8 mouse cellular contexts compared by ENCODE assay signal in the genomic region with DNA sequence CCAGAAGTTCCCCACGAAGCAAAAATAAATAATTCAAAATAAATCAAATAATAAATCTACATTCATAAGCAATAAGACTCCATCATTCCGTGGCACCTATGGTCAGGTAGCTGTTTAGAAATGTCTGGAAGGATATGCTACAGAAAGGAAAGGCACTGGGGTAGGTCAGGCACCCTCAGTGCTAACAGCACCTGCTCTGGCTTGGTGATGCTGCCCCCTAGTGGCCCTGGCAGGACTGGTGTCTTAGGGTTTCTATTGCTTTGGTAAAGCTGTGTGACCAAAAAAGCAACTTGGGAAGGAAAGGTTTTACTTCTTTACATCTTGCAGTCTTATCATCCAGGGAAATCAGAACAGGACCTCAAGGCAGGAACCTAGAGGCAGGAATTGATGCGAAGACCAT. TPM values are rescaled to one million over a fixed set of nuclear protein-coding genes. Genes with fewer than 3 reads are reported as not detected.
A peak's percentile ranks its signal among the peaks of the same experiment; 100 is the strongest.
DNase-seq lines count a peak whose midpoint lies in the region; ATAC-seq lines count a peak whose summit lies in the region.

No protein-coding gene starts in this region.

- no peak for ATAC-seq in hindbrain, embryonic 16.5 days
- peak; percentile 63; the same call in 1 of the 2 replicates for ATAC-seq in intestine, embryonic 15.5 days
- ATAC-seq in midbrain, embryonic 14.5 days (ENCODE audit: low FRiP score, low TSS enrichment) = no peak; the same call in 1 of the 2 replicates

- 28% methylated on average over 3 of the region's 3 CpGs for WGBS in hindbrain, embryonic 10.5 days
- 18% methylated on average over 3 of the region's 3 CpGs for WGBS in hindbrain, embryonic 16.5 days
- 19% methylated on average over 3 of the region's 3 CpGs for WGBS in intestine, embryonic 15.5 days
- 25% methylated on average over 3 of the region's 3 CpGs for WGBS in midbrain, embryonic 14.5 days

- H3K27me3 ChIP-seq in hindbrain, embryonic 10.5 days (ENCODE audit: insufficient read depth, poor library complexity, severe bottlenecking) = no peaks in the 10 kb centered on the region
- H3K27me3 ChIP-seq in hindbrain, embryonic 16.5 days (replicated peaks; ENCODE audit: control insufficient read depth, insufficient read depth, low read length) = no peaks in the 10 kb centered on the region
- H3K27me3 ChIP-seq in intestine, embryonic 15.5 days (replicated peaks) = no peaks in the 10 kb centered on the region
- H3K27me3 ChIP-seq in midbrain, embryonic 14.5 days (ENCODE audit: control insufficient read depth, insufficient read depth, low read length) = no peaks in the 10 kb centered on the region

- no peak overlapping the region for H3K4me2 ChIP-seq in hindbrain, embryonic 16.5 days (ENCODE audit: low read length)
- no peak overlapping the region for H3K4me2 ChIP-seq in intestine, embryonic 15.5 days (replicated peaks)
- no peak overlapping the region for H3K4me2 ChIP-seq in midbrain, embryonic 14.5 days (ENCODE audit: low read length)

- no peaks in the 10 kb centered on the region for H3K4me1 ChIP-seq in hindbrain, embryonic 10.5 days (replicated peaks)
- no peaks in the 10 kb centered on the region for H3K4me1 ChIP-seq in hindbrain, embryonic 16.5 days (ENCODE audit: control insufficient read depth, insufficient read depth, low read depth, low read length)
- no peaks in the 10 kb centered on the region for H3K4me1 ChIP-seq in intestine, embryonic 15.5 days (replicated peaks)
- no peaks in the 10 kb centered on the region for H3K4me1 ChIP-seq in midbrain, embryonic 14.5 days (ENCODE audit: control insufficient read depth, insufficient read depth, low read length)

- H3K4me3 ChIP-seq in hindbrain, embryonic 10.5 days = no peak overlapping the region
- H3K4me3 ChIP-seq in hindbrain, embryonic 16.5 days (ENCODE audit: low read length) = no peak overlapping the region
- H3K4me3 ChIP-seq in intestine, embryonic 15.5 days (replicated peaks) = no peak overlapping the region
- no peak overlapping the region for H3K4me3 ChIP-seq in midbrain, embryonic 14.5 days (replicated peaks; ENCODE audit: low read depth, low read length)

- intact Hi-C loops in gastrocnemius, postnatal 14 days (cut with DNase I; ENCODE audit: low total_unique reads) = loop anchor here (2.0 to 5.0 kb wide), 2 partner anchors 42 to 99 kb away; a partner anchor contains a TSS
- intact Hi-C loops in left cerebral cortex, postnatal 14 days (cut with DNase I) = loop anchor here (2.0 to 5.0 kb wide), 2 partner anchors 42 to 97 kb away; a partner anchor contains a TSS

- peak; percentile 81 for DNase-seq in hindbrain, embryonic 10.5 days (ENCODE audit: low spot score)
- peak; percentile 66 to 91 for DNase-seq in cerebellum, postnatal 4 days (ENCODE audit: low spot score in 2 of 2)
- peak; percentile 88 for DNase-seq in gastrocnemius, postnatal 14 days
- peak; percentile 81 to 85 for DNase-seq in left cerebral cortex, postnatal 14 days (ENCODE audit: low spot score in 2 of 2)
- DNase-seq in midbrain, embryonic 14.5 days = peak; percentile 88
- DNase-seq in spleen, postnatal 10 days (ENCODE audit: low spot score in 2 of 2) = peak; percentile 83 to 94

- no peaks in the 10 kb centered on the region for H3K36me3 ChIP-seq in hindbrain, embryonic 10.5 days
- H3K36me3 ChIP-seq in hindbrain, embryonic 16.5 days (ENCODE audit: control insufficient read depth, insufficient read depth, low read length) = no peaks in the 10 kb centered on the region
- no peaks in the 10 kb centered on the region for H3K36me3 ChIP-seq in intestine, embryonic 15.5 days
- no peaks in the 10 kb centered on the region for H3K36me3 ChIP-seq in midbrain, embryonic 14.5 days (ENCODE audit: control insufficient read depth, insufficient read depth, low read length)

- no peak overlapping the region for H3K27ac ChIP-seq in hindbrain, embryonic 10.5 days
- no peak overlapping the region for H3K27ac ChIP-seq in hindbrain, embryonic 16.5 days (ENCODE audit: low read depth, low read length)
- H3K27ac ChIP-seq in intestine, embryonic 15.5 days = no peak overlapping the region
- H3K27ac ChIP-seq in midbrain, embryonic 14.5 days (replicated peaks; ENCODE audit: low read depth, low read length) = no peak overlapping the region

- no peak overlapping the region for H3K9ac ChIP-seq in hindbrain, embryonic 16.5 days (ENCODE audit: low read depth, low read length)
- no peak overlapping the region for H3K9ac ChIP-seq in intestine, embryonic 15.5 days
- no peak overlapping the region for H3K9ac ChIP-seq in midbrain, embryonic 14.5 days (replicated peaks; ENCODE audit: low read length)

- H3K9me3 ChIP-seq in hindbrain, embryonic 10.5 days = no peaks in the 10 kb centered on the region
- no peaks in the 10 kb centered on the region for H3K9me3 ChIP-seq in hindbrain, embryonic 16.5 days (ENCODE audit: control insufficient read depth, low read length)
- H3K9me3 ChIP-seq in intestine, embryonic 15.5 days = no peaks in the 10 kb centered on the region
- H3K9me3 ChIP-seq in midbrain, embryonic 14.5 days (ENCODE audit: control insufficient read depth, low read length) = no peaks in the 10 kb centered on the region

RNA-seq across cellular contexts. Expression of a gene that starts 14.6 kb away (rescaled TPM):
- polyA plus RNA-seq in hindbrain, embryonic 10.5 days (2016; fragmentation: Nextera tagmentation; extraction: Ambion mirVana) = 176 and 179 TPM in 2 replicates
- polyA plus RNA-seq in hindbrain, embryonic 16.5 days (2015; fragmentation: Nextera tagmentation; extraction: Ambion mirVana) = 31.3 and 36.7 TPM in 2 replicates
- 1 to 10 TPM; 4.3 to 5.8 TPM for total RNA-seq in gastrocnemius, postnatal 14 days (2021)
- 87.6 and 88.0 TPM in 2 replicates for polyA plus RNA-seq in intestine, embryonic 15.5 days (2015; fragmentation: Nextera tagmentation; extraction: Ambion mirVana)
- total RNA-seq in left cerebral cortex, postnatal 14 days (2021) = 1 to 10 TPM; 9.7 to 9.8 TPM
- polyA plus RNA-seq in midbrain, embryonic 14.5 days (2014; fragmentation: Nextera tagmentation; extraction: Ambion mirVana) = 45.0 and 60.8 TPM in 2 replicates

RNA-seq across cellular contexts. Expression of a gene that starts 24.2 kb away (rescaled TPM):
- 0.06 and 0.08 TPM in 2 replicates for polyA plus RNA-seq in hindbrain, embryonic 10.5 days (2016; fragmentation: Nextera tagmentation; extraction: Ambion mirVana)
- polyA plus RNA-seq in hindbrain, embryonic 16.5 days (2015; fragmentation: Nextera tagmentation; extraction: Ambion mirVana) = 0.08 TPM in 1 of 2 replicates, not detected in the other
- total RNA-seq in gastrocnemius, postnatal 14 days (2021) = under 1 TPM in 1 of 2 experiments, not detected in 1; 0.10 TPM
- 0.24 and 0.40 TPM in 2 replicates for polyA plus RNA-seq in intestine, embryonic 15.5 days (2015; fragmentation: Nextera tagmentation; extraction: Ambion mirVana)
- not detected for total RNA-seq in left cerebral cortex, postnatal 14 days (2021)
- 0.08 TPM in 1 of 2 replicates, not detected in the other for polyA plus RNA-seq in midbrain, embryonic 14.5 days (2014; fragmentation: Nextera tagmentation; extraction: Ambion mirVana)

RNA-seq across cellular contexts. Expression of a gene that starts 35.1 kb away (rescaled TPM):
- 15.5 and 17.2 TPM in 2 replicates for polyA plus RNA-seq in hindbrain, embryonic 10.5 days (2016; fragmentation: Nextera tagmentation; extraction: Ambion mirVana)
- 21.7 and 24.2 TPM in 2 replicates for polyA plus RNA-seq in hindbrain, embryonic 16.5 days (2015; fragmentation: Nextera tagmentation; extraction: Ambion mirVana)
- total RNA-seq in gastrocnemius, postnatal 14 days (2021) = under 1 TPM; 0.62 to 0.73 TPM
- polyA plus RNA-seq in intestine, embryonic 15.5 days (2015; fragmentation: Nextera tagmentation; extraction: Ambion mirVana) = 3.7 and 4.6 TPM in 2 replicates
- 10 to 100 TPM; 16.7 to 17.0 TPM for total RNA-seq in left cerebral cortex, postnatal 14 days (2021)
- polyA plus RNA-seq in midbrain, embryonic 14.5 days (2014; fragmentation: Nextera tagmentation; extraction: Ambion mirVana) = 21.4 and 23.1 TPM in 2 replicates

RNA-seq across cellular contexts. Expression of a gene that starts 41.3 kb away (rescaled TPM):
- polyA plus RNA-seq in hindbrain, embryonic 10.5 days (2016; fragmentation: Nextera tagmentation; extraction: Ambion mirVana) = 0.16 and 0.37 TPM in 2 replicates
- 3.4 and 3.7 TPM in 2 replicates for polyA plus RNA-seq in hindbrain, embryonic 16.5 days (2015; fragmentation: Nextera tagmentation; extraction: Ambion mirVana)
- 10 to 100 TPM in 1 of 2 experiments, 1 to 10 TPM in 1; 7.8 to 11.3 TPM for total RNA-seq in gastrocnemius, postnatal 14 days (2021)
- 2.3 and 3.0 TPM in 2 replicates for polyA plus RNA-seq in intestine, embryonic 15.5 days (2015; fragmentation: Nextera tagmentation; extraction: Ambion mirVana)
- total RNA-seq in left cerebral cortex, postnatal 14 days (2021) = 1 to 10 TPM; 8.4 to 8.8 TPM
- 0.62 and 0.75 TPM in 2 replicates for polyA plus RNA-seq in midbrain, embryonic 14.5 days (2014; fragmentation: Nextera tagmentation; extraction: Ambion mirVana)
